Mouse (Mus musculus): ENCODE results near the gene Ovgp1. TPM values are rescaled to one million over a fixed set of nuclear protein-coding genes. Genes with fewer than 3 reads are reported as not detected.

The Ovgp1 gene
- 7.7 TPM for polyA plus RNA-seq (2017; shearing (Covaris generic))

DNA sequence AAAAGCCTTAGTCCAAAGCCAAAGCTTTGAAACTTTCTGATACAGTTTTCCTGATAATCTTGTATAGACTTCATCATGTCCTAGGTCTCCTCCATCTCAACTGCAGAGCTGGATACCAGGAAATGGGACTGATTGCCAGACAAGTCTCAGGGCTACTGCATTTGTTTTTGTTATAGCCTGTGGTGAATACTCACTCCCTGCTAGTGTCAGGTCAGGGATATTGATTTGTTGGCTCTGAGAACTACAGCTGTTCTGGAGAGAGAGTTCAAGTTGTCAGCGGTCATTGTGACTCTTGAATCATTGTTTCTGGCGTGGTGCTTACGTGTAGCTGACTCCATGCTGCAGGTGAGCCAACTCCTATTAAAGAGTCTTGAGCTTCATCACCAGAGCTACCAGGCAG is at the start of gene Ovgp1:
Gene Ovgp1, plus strand, starts transcription at position 301 of the 400 bp plus-strand sequence.

DNA sequence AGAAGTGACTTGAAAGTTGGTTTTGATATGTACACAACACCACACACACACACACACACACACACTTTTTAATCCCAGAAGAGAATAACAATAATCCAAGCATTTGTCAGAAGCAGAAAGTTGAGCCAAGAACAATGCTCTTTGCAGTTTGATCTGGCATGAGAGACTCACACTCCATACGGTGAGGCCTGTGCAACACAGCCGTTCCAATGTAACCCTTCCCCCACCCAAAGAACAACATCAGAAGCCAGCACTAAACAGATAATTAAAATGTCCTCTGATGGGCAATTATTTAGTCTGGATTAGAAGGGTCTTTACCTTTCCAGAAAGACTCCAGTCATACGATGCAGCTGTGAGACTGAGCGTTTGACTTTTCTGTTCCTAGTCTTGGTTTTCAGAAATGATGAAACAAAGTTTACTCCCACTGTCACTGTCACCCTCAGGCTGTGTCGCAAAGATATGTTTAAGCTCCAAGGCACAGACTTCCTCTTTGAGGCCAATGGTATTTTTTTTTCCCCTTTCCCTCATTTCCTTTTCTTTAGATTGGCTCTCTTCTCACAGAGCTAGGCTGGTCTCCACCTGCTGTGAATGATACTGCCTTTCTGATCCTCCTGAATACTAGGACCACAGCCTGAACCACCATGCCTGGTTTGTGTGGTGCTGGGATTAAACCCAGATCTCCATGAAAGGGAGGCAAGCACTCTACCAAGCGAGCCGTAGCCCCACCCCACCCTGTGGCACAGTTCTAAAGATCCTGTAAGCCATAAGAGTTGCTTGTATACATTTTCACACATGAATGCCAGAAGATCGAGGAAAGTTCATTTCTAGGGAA is 41.1 kb upstream of the Ovgp1 start, which contains the start of gene I830077J02Rik:
Gene I830077J02Rik, minus strand, starts transcription at position 425 of the 832 bp plus-strand sequence.

DNA sequence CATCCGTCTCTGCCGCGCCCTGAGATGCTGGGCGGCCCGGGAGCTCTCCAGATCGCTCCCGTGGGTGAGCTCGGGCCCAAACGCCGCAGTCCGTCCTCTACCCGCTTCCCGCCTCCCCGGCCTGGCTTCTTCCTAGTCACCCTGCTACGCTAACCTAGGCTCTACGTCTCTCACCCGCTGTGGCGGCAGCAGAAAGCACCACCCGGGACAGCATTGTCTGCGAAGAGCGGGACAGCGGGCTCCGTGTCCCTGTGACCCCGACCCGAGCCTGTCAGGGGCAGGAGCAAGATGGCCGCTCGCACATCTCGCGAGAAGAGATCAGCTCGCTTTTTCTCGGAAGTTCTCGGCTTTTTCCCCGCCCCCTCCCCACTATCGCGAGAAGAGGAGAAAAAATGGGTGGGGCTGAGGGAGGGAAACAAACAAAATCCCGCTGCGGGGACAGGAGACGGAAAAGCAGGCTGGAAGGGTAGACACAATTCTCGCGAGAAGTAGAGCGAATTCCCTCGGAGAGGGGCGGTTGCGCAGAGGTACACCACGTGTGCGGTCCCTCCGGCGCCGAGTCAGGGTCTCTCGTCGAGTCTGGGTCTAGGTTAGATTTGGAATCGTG is 14.4 kb upstream of the Ovgp1 start, which contains the start of gene Wdr77:
Gene Wdr77, plus strand, starts transcription at position 396 of the 607 bp plus-strand sequence.

DNA sequence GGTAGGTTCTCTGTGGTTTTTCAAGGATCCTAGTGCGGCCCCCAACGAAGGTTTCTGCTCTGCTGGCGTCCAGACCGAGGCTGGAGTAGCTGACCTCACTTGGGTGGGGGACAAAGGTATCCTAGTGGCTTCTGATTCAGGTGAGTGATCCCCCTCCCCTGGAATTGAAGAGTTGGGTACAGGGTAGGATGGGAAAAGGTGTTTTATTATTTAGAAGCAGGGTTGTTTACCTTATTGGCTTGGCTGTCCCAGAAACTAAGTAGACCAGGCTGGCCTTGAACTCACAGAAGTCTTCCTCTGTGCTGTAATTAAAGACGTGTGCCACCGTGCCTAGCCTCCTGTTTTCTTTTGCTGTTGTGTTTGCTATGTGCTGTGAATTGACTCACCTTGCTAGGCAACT is 13.5 kb upstream of the Ovgp1 start, which contains the start of gene Atp5f1:
Gene Atp5f1, minus strand, starts transcription at position 101 of the 400 bp plus-strand sequence.

DNA sequence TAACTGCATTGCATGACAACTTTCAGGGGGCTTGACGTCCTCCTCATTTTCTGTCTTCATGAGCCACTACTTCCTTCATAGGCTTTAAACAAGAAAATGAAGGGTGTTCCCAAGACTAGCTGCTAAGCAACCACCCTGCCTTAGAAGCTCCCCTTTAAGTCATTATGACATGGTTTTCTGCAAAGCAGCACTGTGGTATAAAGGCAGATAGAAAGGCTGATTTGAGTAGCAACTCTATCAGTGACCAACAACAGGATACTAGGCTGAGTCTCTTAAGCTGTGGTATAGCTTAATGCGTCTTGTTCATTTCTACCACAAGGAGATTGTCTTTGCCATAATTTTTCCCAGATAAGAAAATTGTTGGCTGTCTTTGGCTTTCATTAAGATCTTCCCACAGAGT is 41.0 kb downstream of the Ovgp1 start, which contains the start of gene Pifo:
Gene Pifo, minus strand, starts transcription at position 101 of the 400 bp plus-strand sequence.

DNA sequence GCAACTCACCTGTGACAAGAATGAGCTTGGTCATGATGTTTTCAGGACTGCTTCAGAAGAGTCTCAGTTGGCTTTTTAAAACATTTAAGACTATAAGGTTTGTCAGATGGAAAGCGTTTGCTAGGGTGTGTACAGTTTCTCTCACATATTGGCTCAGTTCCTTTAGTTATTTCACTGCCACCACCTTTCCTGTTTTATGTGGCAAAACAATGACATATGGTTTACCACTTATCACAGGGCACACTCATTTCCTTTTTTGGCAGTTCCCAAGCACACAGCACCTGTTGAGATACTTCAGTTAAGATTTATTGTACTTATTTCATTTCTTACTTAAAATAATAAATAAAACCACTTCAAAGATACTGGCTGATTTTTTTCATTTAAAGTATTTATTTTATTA is 59.3 kb downstream of the Ovgp1 start, which contains the start of gene Chil5:
Gene Chil5, minus strand, starts transcription at position 34 of the 400 bp plus-strand sequence.

Other genes with a start within 250 kb of the Ovgp1 start
- 278 TPM for gene Rap1a, start 172.4 kb upstream of the Ovgp1 start, polyA plus RNA-seq (2017; shearing (Covaris generic))
- gene Adora3, start 102.9 kb upstream of the Ovgp1 start, polyA plus RNA-seq (2017; shearing (Covaris generic)) = not detected
- not detected for gene Tmigd3, start 102.8 kb upstream of the Ovgp1 start, polyA plus RNA-seq (2017; shearing (Covaris generic))
- 0.60 TPM for gene I830077J02Rik, start 41.0 kb upstream of the Ovgp1 start, polyA plus RNA-seq (2017; shearing (Covaris generic))
- gene Wdr77, start 14.3 kb upstream of the Ovgp1 start, polyA plus RNA-seq (2017; shearing (Covaris generic)) = 83.1 TPM
- gene Atp5f1, start 13.6 kb upstream of the Ovgp1 start, polyA plus RNA-seq (2017; shearing (Covaris generic)) = 353 TPM
- 1.6 TPM for gene Pifo, start 40.9 kb downstream of the Ovgp1 start, polyA plus RNA-seq (2017; shearing (Covaris generic))
- 12.3 TPM for gene Chil5, start 59.1 kb downstream of the Ovgp1 start, polyA plus RNA-seq (2017; shearing (Covaris generic))
- 20.0 TPM for gene Chia1, start 139.5 kb downstream of the Ovgp1 start, polyA plus RNA-seq (2017; shearing (Covaris generic))
- gene Chil3, start 193.9 kb downstream of the Ovgp1 start, polyA plus RNA-seq (2017; shearing (Covaris generic)) = not detected
- gene Chil4, start 245.8 kb downstream of the Ovgp1 start, polyA plus RNA-seq (2017; shearing (Covaris generic)) = not detected

Data from CD4-positive, CD25-positive, alpha-beta regulatory T cell (primary cell).